Mouse (Mus musculus) heart, postnatal 0 days (tissue): ENCODE measurements around the gene Klf7.

Source experiments
- CTCF ChIP-seq: IDR thresholded peaks from 2 replicates; pipeline ENCODE4 v1.5.1; 2016; ENCODE audit warnings: antibody characterized with exemption, control low read depth, low read depth
- EP300 ChIP-seq: IDR thresholded peaks from 2 replicates; pipeline ENCODE4 v1.6.1; 2016; ENCODE audit warnings: antibody characterized with exemption, low read depth

- TF ChIP-seq CTCF (no peak), EP300 (no peak)
Measured at GRCm38 (mm10) chr1:64119851-64120250, 2.2 kb downstream of the Klf7 start.
